Mouse (Mus musculus): ENCODE measurements at regions not wholly inside any gene's neighbourhood (a gene's known extent, or its start where the extent isn't known, plus 50 kb on each side); places are given as distances from the start of the nearest gene placed in this dataset. TPM values are rescaled to one million over a fixed set of nuclear protein-coding genes. Genes with fewer than 3 reads are reported as not detected.

DNA sequence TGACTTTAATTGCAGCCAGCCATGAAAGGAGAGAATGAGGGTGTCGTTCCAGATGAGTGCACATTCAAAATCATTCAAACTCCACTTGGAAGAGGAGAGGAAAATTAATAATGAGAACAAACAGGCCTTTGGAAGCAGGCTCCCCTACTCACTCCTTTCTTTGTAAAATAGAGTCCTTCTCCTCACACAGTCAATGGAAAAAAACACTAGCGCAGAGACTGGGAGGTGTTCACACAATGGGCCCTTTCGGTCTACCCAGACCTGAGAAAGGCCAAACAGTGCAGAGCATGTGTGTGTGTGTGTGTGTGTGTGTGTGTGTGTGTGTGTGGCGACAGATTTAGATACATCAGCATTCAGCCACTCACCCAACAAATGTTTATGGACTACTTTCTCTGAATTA, 56.0 kb upstream of the Lrig1 start:
- peak; percentile 62; the same call in 1 of the 2 replicates for ATAC-seq (ENCODE audit: low FRiP score, low read depth)
- Histone ChIP-seq H3K4me3 (no peak overlapping the region), H3K27ac (replicated peaks) (peak overlapping the region; percentile 56)

DNA sequence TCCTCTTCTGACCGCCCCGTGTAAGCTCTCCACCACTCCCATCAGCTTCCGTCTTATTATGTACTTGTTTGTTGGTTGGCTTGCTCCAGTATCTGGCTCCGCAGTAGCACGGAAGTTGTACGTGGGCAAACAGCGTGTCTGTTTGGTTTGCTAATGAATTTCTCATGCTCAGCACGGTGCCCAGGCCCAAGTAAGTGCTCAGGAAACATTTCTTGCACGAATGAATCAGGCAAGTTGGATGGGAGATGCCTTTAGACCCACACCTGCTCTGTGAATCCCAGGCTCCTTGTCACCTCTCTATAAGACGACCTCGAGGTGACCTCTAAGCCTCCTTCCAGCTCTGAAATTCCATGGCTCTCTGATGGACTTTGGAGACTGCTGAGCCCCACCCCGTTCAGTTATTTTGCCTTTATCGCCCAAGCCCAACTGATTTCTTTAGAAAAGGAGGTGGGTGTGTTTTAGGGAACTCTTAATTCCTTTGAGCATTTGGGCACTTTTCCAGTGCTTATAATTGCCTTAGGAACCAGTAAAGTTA, 55.4 kb upstream of the Lrig1 start:
- H3K4me2 ChIP-seq (replicated peaks) = no peak overlapping the region
- 47% methylated on average over 13 of the region's 13 CpGs for WGBS
- H3K9ac ChIP-seq (replicated peaks) = no peak overlapping the region
- H3K9me3 ChIP-seq = no peaks in the 10 kb centered on the region
- H3K4me1 ChIP-seq = peaks cover 29% of the 10 kb centered on the region
- no peak overlapping the region for H3K4me3 ChIP-seq
- H3K27me3 ChIP-seq = no peaks in the 10 kb centered on the region
- peak overlapping the region; percentile 56 for H3K27ac ChIP-seq (replicated peaks)
- H3K36me3 ChIP-seq = no peaks in the 10 kb centered on the region
- no peak for ATAC-seq (ENCODE audit: low FRiP score, low read depth)

More for the DNA sequence above, 56.0 kb upstream of the Lrig1 start:
- no peak overlapping the region for H3K9ac ChIP-seq (replicated peaks)
- H3K36me3 ChIP-seq = no peaks in the 10 kb centered on the region
- 30% methylated on average over 4 of the region's 4 CpGs for WGBS
- no peaks in the 10 kb centered on the region for H3K9me3 ChIP-seq
- H3K4me1 ChIP-seq = peaks cover 28% of the 10 kb centered on the region
- no peaks in the 10 kb centered on the region for H3K27me3 ChIP-seq
- no peak overlapping the region for H3K4me2 ChIP-seq (replicated peaks)

DNA sequence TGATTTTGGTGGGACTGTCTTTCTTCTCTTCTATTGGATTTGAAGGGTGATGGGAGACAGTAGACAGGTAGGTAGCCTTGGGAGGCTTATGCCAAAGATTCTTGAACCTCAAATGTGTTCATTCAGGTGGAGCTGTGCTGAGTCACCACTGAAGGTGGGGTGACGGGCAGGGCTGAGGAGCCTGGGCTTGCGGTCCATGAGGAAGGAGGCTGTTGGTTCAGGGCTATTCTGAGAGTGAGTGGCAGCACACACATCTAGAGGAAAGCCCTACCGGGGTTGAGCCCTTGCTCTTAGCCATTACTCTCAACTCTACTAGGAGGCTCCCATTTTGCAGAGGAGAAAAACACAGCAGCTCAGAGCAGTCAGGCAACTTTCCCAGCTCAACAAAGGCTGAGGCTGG, 54.6 kb upstream of the Lrig1 start:
- 97% methylated on average over 3 of the region's 3 CpGs for WGBS
- ATAC-seq (ENCODE audit: low FRiP score, low read depth) = no peak

DNA sequence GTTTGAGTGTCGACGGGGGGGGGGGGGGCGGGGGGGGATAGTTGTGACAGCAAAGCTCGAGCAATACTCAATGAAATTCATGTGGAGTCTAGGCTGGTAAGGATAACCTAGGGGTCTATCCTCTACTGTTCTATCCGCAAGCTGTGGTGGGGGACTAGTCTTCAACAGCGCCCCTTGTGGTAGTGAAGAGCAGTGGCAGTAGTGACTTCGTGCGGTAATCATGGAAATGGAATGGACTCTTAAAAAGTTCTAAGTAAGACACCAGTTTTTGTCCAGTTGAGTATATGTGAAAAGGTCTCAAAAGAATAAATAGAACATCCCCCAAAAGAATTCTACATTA, 51.1 kb upstream of the Lrig1 start:
- Histone ChIP-seq H3K9me3 (no peaks in the 10 kb centered on the region), H3K4me1 (peaks cover 33% of the 10 kb centered on the region), H3K27ac (replicated peaks) (peak overlapping the region; percentile 35), H3K9ac (replicated peaks) (no peak overlapping the region), H3K27me3 (no peaks in the 10 kb centered on the region), H3K36me3 (no peaks in the 10 kb centered on the region), H3K4me3 (peak overlapping the region; percentile 12; the same call in 1 of the 2 replicates), H3K4me2 (replicated peaks) (peak overlapping the region; percentile 34)
- ATAC-seq (ENCODE audit: low FRiP score, low read depth) = peak; percentile 68
- WGBS = 18% methylated on average over 8 of the region's 8 CpGs

More for the DNA sequence above, 54.6 kb upstream of the Lrig1 start:
- Histone ChIP-seq H3K27ac (replicated peaks) (peak overlapping the region; percentile 56; the same call in 1 of the 2 replicates), H3K4me3 (no peak overlapping the region), H3K9me3 (no peaks in the 10 kb centered on the region), H3K4me2 (replicated peaks) (no peak overlapping the region), H3K4me1 (peaks cover 33% of the 10 kb centered on the region), H3K36me3 (no peaks in the 10 kb centered on the region), H3K27me3 (no peaks in the 10 kb centered on the region), H3K9ac (replicated peaks) (no peak overlapping the region)

DNA sequence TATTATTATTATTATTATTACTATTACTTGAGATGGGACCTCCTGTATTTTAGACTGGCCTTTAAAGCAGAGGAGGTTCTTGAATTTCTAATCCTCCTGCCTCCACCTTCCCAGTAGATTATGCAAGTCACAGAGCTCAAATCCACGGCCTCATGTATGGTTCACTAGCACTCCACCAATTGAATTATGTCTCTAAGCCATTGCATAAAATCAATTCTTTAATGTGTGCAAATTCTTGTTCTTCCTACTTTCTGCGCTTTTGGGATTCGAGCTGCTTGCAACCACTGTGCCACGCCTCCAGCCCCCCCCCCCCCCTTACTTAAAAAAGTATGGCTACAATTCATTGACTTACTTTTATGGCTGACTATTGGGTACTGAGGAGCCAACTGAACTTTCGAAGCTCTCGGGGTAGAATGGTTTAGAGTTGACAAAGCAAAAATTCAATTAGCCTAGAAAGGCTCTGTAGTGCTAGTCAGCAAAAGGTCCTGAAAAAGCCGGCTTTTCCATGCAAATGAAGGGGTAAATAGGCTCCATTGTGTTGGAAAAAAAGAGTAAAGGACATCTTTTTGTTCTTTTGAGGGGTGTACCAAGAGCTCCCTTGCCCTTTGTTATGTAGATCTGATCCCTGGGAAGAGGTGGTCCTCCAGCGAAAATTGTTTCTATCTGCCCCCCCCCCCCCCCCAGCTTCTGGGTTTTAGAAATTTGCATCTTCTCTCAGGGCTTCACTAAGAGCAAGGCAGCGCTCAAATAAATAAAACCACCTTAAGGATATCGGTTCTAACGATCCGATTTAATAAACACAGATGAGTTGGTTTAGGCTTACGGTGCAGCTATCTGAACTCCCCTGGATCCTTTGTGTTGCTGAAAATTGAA, 50.5 kb upstream of the Lrig1 start:
- H3K4me3 ChIP-seq = peak overlapping the region; percentile 12; the same call in 1 of the 2 replicates
- 7% methylated on average over 13 of the region's 13 CpGs for WGBS
- H3K27ac ChIP-seq (replicated peaks) = peak overlapping the region; percentile 35
- H3K9me3 ChIP-seq = no peaks in the 10 kb centered on the region
- H3K27me3 ChIP-seq = no peaks in the 10 kb centered on the region
- peak overlapping the region; percentile 34 for H3K4me2 ChIP-seq (replicated peaks)
- no peak overlapping the region for H3K9ac ChIP-seq (replicated peaks)
- peak; percentile 87 for ATAC-seq (ENCODE audit: low FRiP score, low read depth)
- H3K4me1 ChIP-seq = peaks cover 27% of the 10 kb centered on the region
- H3K36me3 ChIP-seq = no peaks in the 10 kb centered on the region

Small RNAs in the stretch of these regions (microRNA-seq; reads per million reads assigned to microRNA genes)
- gene Gm23364 = not detected
